Mouse (Mus musculus): ENCODE measurements around the gene Apol6. TPM values are rescaled to one million over a fixed set of nuclear protein-coding genes. Genes with fewer than 3 reads are reported as not detected.

Gene Apol6
- polyA plus RNA-seq, 1 experiment from 2014 or later = not detected

GRCm38 (mm10) chr15:77037278-77038161, 7.0 kb upstream of the Apol6 start:
- H3K4me2 ChIP-seq (replicated peaks; ENCODE audit: low read depth, low read length) = peak overlapping the region; percentile 21; the same call in 1 of the 2 replicates
- H3K4me3 ChIP-seq (ENCODE audit: low read length) = no peak overlapping the region
- WGBS = 12% methylated on average over 11 of the region's 11 CpGs
- peak overlapping the region; percentile 24; the same call in 1 of the 2 replicates for H3K9ac ChIP-seq (ENCODE audit: low read depth, low read length)
- peak; percentile 86 for ATAC-seq (ENCODE audit: low FRiP score, low TSS enrichment)
- H3K9me3 ChIP-seq (ENCODE audit: control insufficient read depth, low read length) = no peaks in the 10 kb centered on the region
- H3K4me1 ChIP-seq (ENCODE audit: control insufficient read depth, insufficient read depth, low read length) = peaks cover 31% of the 10 kb centered on the region
- H3K36me3 ChIP-seq (ENCODE audit: control insufficient read depth, insufficient read depth, low read length) = no peaks in the 10 kb centered on the region
- H3K27me3 ChIP-seq (ENCODE audit: control insufficient read depth, insufficient read depth, low read length) = no peaks in the 10 kb centered on the region
- H3K27ac ChIP-seq (ENCODE audit: low read depth, low read length) = peak overlapping the region; percentile 99

- no peaks in the 10 kb centered on the region for H3K27me3 ChIP-seq (ENCODE audit: control insufficient read depth, insufficient read depth, low read length)
- H3K9me3 ChIP-seq (ENCODE audit: control insufficient read depth, low read length) = no peaks in the 10 kb centered on the region
- no peak overlapping the region for H3K4me3 ChIP-seq (ENCODE audit: low read length)
- H3K36me3 ChIP-seq (ENCODE audit: control insufficient read depth, insufficient read depth, low read length) = no peaks in the 10 kb centered on the region
- H3K27ac ChIP-seq (ENCODE audit: low read depth, low read length) = no peak overlapping the region
- no peak for ATAC-seq (ENCODE audit: low FRiP score, low TSS enrichment)
- no peak overlapping the region for H3K4me2 ChIP-seq (replicated peaks; ENCODE audit: low read depth, low read length)
- no peak overlapping the region for H3K9ac ChIP-seq (ENCODE audit: low read depth, low read length)
- 62% methylated on average over 8 of the region's 9 CpGs for WGBS
- H3K4me1 ChIP-seq (ENCODE audit: control insufficient read depth, insufficient read depth, low read length) = peaks cover 31% of the 10 kb centered on the region
These were observed 5.3 kb upstream of the Apol6 start for GRCm38 (mm10) chr15:77039211-77039700.

DNA sequence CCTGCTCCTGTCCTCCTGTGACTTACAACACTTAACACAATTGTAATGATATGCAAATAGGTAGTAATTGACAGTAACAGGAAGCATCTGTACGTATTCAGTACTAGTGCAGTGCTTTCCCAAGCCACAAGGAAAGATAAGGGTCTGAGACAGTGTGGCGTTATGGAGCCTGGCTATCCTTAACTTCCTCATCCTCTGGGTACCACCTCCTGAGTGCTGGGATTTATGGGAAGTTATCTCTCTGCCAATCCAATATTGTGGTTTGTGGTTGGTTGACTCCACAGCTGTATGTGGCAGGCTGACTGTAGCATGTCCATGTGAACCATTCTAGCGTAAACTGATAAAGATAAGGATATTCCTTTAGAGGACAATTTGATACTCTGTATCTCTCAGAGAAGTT, 3.7 kb upstream of the Apol6 start:
- H3K4me2 ChIP-seq (replicated peaks; ENCODE audit: low read depth, low read length) = no peak overlapping the region
- WGBS = 83% methylated on average over 3 of the region's 3 CpGs
- ATAC-seq (ENCODE audit: low FRiP score, low TSS enrichment) = no peak
- no peaks in the 10 kb centered on the region for H3K9me3 ChIP-seq (ENCODE audit: control insufficient read depth, low read length)
- peaks cover 27% of the 10 kb centered on the region for H3K4me1 ChIP-seq (ENCODE audit: control insufficient read depth, insufficient read depth, low read length)
- H3K27me3 ChIP-seq (ENCODE audit: control insufficient read depth, insufficient read depth, low read length) = no peaks in the 10 kb centered on the region
- H3K4me3 ChIP-seq (ENCODE audit: low read length) = no peak overlapping the region
- no peak overlapping the region for H3K27ac ChIP-seq (ENCODE audit: low read depth, low read length)
- H3K9ac ChIP-seq (ENCODE audit: low read depth, low read length) = no peak overlapping the region
- H3K36me3 ChIP-seq (ENCODE audit: control insufficient read depth, insufficient read depth, low read length) = no peaks in the 10 kb centered on the region

DNA sequence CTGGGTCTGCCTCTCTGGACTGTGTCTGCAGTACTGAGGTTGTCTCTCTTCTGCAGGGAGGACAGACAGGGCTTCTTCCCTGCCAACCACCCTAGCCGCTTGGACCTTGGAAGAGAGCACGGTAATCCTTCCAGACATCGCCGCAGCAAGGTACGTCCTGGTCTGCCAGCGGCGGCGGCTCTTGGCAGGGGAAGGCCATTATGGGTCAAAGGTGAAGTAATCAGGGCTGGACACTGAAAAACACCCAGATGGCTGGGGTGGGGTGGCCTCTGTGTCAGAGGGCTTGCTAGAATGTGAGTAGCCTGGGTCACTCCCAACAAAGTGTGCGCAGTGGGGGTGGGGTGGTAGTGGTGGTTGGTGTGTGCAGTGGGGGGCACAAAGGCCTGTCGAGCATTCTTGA, 1.1 kb downstream of the Apol6 start:
- ATAC-seq (ENCODE audit: low FRiP score, low TSS enrichment) = no peak
- Histone ChIP-seq H3K9ac (ENCODE audit: low read depth, low read length) (no peak overlapping the region), H3K4me2 (replicated peaks; ENCODE audit: low read depth, low read length) (no peak overlapping the region), H3K27me3 (ENCODE audit: control insufficient read depth, insufficient read depth, low read length) (no peaks in the 10 kb centered on the region), H3K27ac (ENCODE audit: low read depth, low read length) (no peak overlapping the region), H3K9me3 (ENCODE audit: control insufficient read depth, low read length) (no peaks in the 10 kb centered on the region), H3K4me1 (ENCODE audit: control insufficient read depth, insufficient read depth, low read length) (no peaks in the 10 kb centered on the region), H3K4me3 (ENCODE audit: low read length) (no peak overlapping the region), H3K36me3 (ENCODE audit: control insufficient read depth, insufficient read depth, low read length) (no peaks in the 10 kb centered on the region)
- WGBS = 57% methylated on average over 10 of the region's 10 CpGs

DNA sequence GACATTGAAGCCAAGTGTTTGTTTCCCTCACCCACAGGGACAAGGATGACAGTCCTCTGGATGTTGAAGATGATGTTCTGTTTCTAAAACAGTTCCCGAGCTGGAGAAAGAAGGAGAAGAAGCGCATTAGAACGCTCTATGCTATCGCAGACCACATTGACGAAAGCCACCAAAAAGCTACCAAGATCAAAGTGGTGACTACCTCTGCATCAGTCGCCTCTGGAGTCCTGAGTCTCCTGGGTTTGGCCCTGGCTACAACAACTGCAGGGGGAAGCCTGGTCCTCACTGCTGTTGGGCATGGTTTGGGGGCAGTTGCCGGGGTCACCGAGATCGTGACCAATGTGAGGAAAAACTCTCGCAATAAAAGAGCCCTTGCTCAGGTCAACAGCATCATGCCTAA, 6.0 kb downstream of the Apol6 start, which contains the start of gene Mb:
TSS of gene Mb (minus strand) at position 101 of the 400 bp plus-strand sequence.
- Histone ChIP-seq H3K9ac (ENCODE audit: low read depth, low read length) (no peak within 1 kb of the TSS), H3K9me3 (ENCODE audit: control insufficient read depth, low read length) (no peaks in the 10 kb centered on the region), H3K4me3 (ENCODE audit: low read length) (no peak within 1 kb of the TSS), H3K36me3 (ENCODE audit: control insufficient read depth, insufficient read depth, low read length) (no peaks in the 10 kb centered on the region), H3K27ac (ENCODE audit: low read depth, low read length) (no peak within 1 kb of the TSS), H3K4me1 (ENCODE audit: control insufficient read depth, insufficient read depth, low read length) (0 out of 2 replicates have a peak, but pooled peaks cover 2% of the 10 kb centered on the region), H3K27me3 (ENCODE audit: control insufficient read depth, insufficient read depth, low read length) (no peaks in the 10 kb centered on the region), H3K4me2 (replicated peaks; ENCODE audit: low read depth, low read length) (no peak within 1 kb of the TSS)
- no peak for ATAC-seq (ENCODE audit: low FRiP score, low TSS enrichment)
- 90% methylated on average over 10 of the region's 10 CpGs for WGBS

DNA sequence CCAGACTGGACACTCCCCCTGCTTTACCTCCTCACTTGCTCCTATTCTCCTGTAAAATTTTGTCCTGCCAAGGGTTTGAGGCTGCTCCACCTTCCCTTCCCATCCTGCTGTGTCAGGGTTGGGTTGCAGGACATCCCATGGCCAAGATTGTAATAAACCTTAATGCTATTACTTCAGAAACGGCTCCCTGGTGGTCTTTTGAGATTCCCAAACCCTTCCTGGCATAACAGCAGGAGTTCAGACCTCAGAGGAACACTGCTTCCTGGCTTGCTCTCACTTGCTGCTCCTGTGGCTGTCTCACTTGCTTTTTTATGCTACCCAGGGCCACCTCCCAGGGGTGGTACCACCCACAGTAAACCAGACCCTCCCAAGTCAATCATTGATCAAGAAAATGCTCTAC, 7.6 kb downstream of the Apol6 start:
- 20% methylated on average over 1 of the region's 1 CpGs for WGBS
- H3K27ac ChIP-seq (ENCODE audit: low read depth, low read length) = no peak overlapping the region
- H3K4me3 ChIP-seq (ENCODE audit: low read length) = no peak overlapping the region
- H3K4me2 ChIP-seq (replicated peaks; ENCODE audit: low read depth, low read length) = no peak overlapping the region
- no peaks in the 10 kb centered on the region for H3K27me3 ChIP-seq (ENCODE audit: control insufficient read depth, insufficient read depth, low read length)
- H3K9ac ChIP-seq (ENCODE audit: low read depth, low read length) = no peak overlapping the region
- H3K4me1 ChIP-seq (ENCODE audit: control insufficient read depth, insufficient read depth, low read length) = peaks cover 14% of the 10 kb centered on the region; the same call in 1 of the 2 replicates
- no peaks in the 10 kb centered on the region for H3K36me3 ChIP-seq (ENCODE audit: control insufficient read depth, insufficient read depth, low read length)
- no peaks in the 10 kb centered on the region for H3K9me3 ChIP-seq (ENCODE audit: control insufficient read depth, low read length)
- ATAC-seq (ENCODE audit: low FRiP score, low TSS enrichment) = no peak

DNA sequence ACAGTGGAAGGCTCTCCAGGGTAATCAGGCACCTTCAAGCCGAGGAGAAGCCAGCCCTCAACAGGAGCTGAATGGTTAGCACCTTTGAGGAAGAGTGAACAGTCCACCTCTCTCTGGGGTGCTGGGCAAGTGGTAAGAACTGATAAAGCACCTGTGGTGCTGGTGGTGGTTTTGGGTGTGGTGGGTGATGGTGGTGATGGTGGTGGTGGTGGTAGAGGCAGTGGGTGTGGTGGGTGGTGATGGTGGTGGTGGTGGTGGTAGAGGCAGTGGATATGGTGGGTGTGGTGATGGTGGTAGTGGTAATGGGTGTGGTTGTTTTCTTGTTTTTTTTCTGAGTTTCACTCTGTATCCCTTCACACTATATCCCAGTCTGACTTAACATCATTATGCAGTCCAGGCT, 8.5 kb downstream of the Apol6 start:
- Histone ChIP-seq H3K4me2 (replicated peaks; ENCODE audit: low read depth, low read length) (no peak overlapping the region), H3K9me3 (ENCODE audit: control insufficient read depth, low read length) (no peaks in the 10 kb centered on the region), H3K9ac (ENCODE audit: low read depth, low read length) (no peak overlapping the region), H3K27ac (ENCODE audit: low read depth, low read length) (no peak overlapping the region), H3K36me3 (ENCODE audit: control insufficient read depth, insufficient read depth, low read length) (no peaks in the 10 kb centered on the region), H3K4me1 (ENCODE audit: control insufficient read depth, insufficient read depth, low read length) (peaks cover 14% of the 10 kb centered on the region; the same call in 1 of the 2 replicates), H3K4me3 (ENCODE audit: low read length) (no peak overlapping the region), H3K27me3 (ENCODE audit: control insufficient read depth, insufficient read depth, low read length) (no peaks in the 10 kb centered on the region)
- 77% methylated on average over 1 of the region's 1 CpGs for WGBS
- no peak for ATAC-seq (ENCODE audit: low FRiP score, low TSS enrichment)

DNA sequence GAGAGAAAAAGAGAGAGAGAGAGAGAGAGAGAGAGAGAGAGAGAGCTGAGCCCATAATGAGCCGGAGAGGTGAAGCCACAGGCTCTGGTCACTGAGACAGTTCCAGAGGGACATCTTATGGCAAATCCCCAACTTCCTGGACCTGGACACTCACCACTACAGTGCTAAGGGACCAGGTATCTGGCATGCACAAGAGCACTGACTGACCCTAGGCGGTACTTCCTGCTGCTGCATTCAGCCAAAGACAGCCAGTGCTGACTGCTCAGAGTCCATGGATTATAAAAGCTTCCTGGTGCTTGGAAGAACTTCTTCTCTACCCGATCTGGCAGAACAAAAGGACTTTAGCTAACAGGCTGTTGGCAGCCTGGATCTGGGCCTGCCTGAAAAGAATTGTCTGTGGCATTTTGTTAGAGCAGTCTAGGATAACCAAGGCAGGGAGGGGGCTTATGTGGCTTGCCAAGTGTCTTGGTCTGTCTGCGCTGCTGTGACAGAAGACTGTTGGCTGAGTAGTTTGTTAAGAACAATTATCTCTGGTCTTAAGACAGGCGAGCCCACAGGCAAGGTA, 10.2 kb downstream of the Apol6 start:
- no peak for ATAC-seq (ENCODE audit: low FRiP score, low TSS enrichment)
- Histone ChIP-seq H3K9ac (ENCODE audit: low read depth, low read length) (no peak overlapping the region), H3K4me3 (ENCODE audit: low read length) (no peak overlapping the region), H3K9me3 (ENCODE audit: control insufficient read depth, low read length) (peaks cover 4% of the 10 kb centered on the region; the same call in 1 of the 2 replicates), H3K4me2 (replicated peaks; ENCODE audit: low read depth, low read length) (no peak overlapping the region), H3K36me3 (ENCODE audit: control insufficient read depth, insufficient read depth, low read length) (no peaks in the 10 kb centered on the region), H3K27me3 (ENCODE audit: control insufficient read depth, insufficient read depth, low read length) (no peaks in the 10 kb centered on the region), H3K27ac (ENCODE audit: low read depth, low read length) (no peak overlapping the region), H3K4me1 (ENCODE audit: control insufficient read depth, insufficient read depth, low read length) (peaks cover 14% of the 10 kb centered on the region; the same call in 1 of the 2 replicates)
- WGBS = 74% methylated on average over 5 of the region's 5 CpGs

All from kidney, embryonic 14.5 days (tissue).